Mouse (Mus musculus): ENCODE measurements around the gene Gigyf1. TPM values are rescaled to one million over a fixed set of nuclear protein-coding genes. Genes with fewer than 3 reads are reported as not detected.

Gigyf1 gene
- polyA plus RNA-seq, 1 experiment from 2014 or later, result 5.2 TPM

DNA sequence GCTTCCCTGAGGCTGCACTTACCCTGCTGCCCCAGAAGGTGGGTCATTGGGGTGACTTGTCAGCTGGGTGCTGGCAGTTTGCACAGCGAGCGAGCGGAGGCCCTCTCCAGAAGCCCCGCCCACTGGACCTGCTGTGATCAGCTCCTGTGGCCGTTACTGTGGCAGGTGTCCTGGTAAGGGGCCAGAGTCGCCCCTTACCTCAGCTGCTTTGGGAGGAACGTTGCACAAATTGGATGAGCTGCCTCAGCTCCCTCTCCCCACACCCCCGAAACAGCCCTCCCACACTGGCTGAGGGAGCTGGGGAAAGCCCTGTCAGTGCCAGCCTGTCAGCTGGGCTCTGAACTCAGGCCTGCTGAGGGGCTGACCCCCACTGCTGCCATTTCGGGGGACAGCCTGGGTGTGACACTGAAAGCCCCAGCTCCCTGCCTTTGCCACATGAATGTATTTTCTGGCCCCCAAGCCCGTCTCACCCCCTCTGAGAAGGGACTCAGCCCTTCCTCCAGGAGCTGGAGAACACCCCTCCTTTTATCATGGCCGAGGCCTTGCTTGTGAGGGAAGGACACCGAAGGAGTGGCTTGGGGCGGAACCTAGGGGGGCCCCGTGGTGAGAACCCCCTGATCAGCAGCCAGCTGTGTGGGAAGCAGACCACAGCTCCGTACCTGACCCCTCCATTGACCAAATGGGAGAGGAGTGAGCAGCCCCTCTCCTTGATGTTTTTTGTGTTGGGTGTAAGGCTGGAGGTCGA is 8.0 kb downstream of the Gigyf1 start:
- peak; percentile 32 for TF ChIP-seq CTCF (IDR thresholded peaks at IDR 0.05; ENCODE audit: low read depth)
- TF ChIP-seq EP300 (optimal IDR thresholded peaks at IDR 0.05), result no peak
- H3K27me3 ChIP-seq (ENCODE audit: control insufficient read depth, insufficient read depth, low read length), result no peaks in the 10 kb centered on the region
- WGBS, result 40% methylated on average over 16 of the region's 16 CpGs
- ATAC-seq (ENCODE audit: low FRiP score, low TSS enrichment) (peak; percentile 55), DNase-seq (ENCODE audit: low spot score) (peak; percentile 82)
- H3K4me3 ChIP-seq (ENCODE audit: low read depth, low read length), result no peak overlapping the region
- peaks cover 63% of the 10 kb centered on the region for H3K36me3 ChIP-seq (ENCODE audit: control insufficient read depth, insufficient read depth, low read length)
- peaks cover 2% of the 10 kb centered on the region for H3K4me1 ChIP-seq (replicated peaks; ENCODE audit: control insufficient read depth, insufficient read depth)
- H3K9me3 ChIP-seq (ENCODE audit: control insufficient read depth, low read length), result no peaks in the 10 kb centered on the region
- H3K27ac ChIP-seq (replicated peaks), result 0 out of 2 replicates have a peak overlapping the region, but pooled peaks have one; percentile 2
- no peak overlapping the region; the same call in 1 of the 2 replicates for H3K9ac ChIP-seq (ENCODE audit: low read length)
- H3K4me2 ChIP-seq (replicated peaks; ENCODE audit: low read depth), result no peak overlapping the region

GRCm38 (mm10) chr5:137527413-137527812 is 9.1 kb downstream of the Gigyf1 start:
- WGBS, result 71% methylated on average over 1 of the region's 1 CpGs
- no peak overlapping the region; the same call in 1 of the 2 replicates for H3K27ac ChIP-seq (replicated peaks)
- H3K36me3 ChIP-seq (ENCODE audit: control insufficient read depth, insufficient read depth, low read length), result peaks cover 54% of the 10 kb centered on the region

GRCm38 (mm10) chr5:137528247-137528968 is 10.1 kb downstream of the Gigyf1 start:
- H3K4me1 ChIP-seq (replicated peaks; ENCODE audit: control insufficient read depth, insufficient read depth), result peaks cover 2% of the 10 kb centered on the region
- no peak overlapping the region for H3K9ac ChIP-seq (ENCODE audit: low read length)
- no peaks in the 10 kb centered on the region for H3K9me3 ChIP-seq (ENCODE audit: control insufficient read depth, low read length)
- DNase-seq (ENCODE audit: low spot score) (no peak), ATAC-seq (ENCODE audit: low FRiP score, low TSS enrichment) (no peak)
- no peak overlapping the region for H3K4me2 ChIP-seq (replicated peaks; ENCODE audit: low read depth)
- WGBS, result 79% methylated on average over 22 of the region's 22 CpGs
- TF ChIP-seq CTCF (IDR thresholded peaks at IDR 0.05; ENCODE audit: low read depth) (no peak), EP300 (optimal IDR thresholded peaks at IDR 0.05) (no peak)
- no peak overlapping the region for H3K27ac ChIP-seq (replicated peaks)
- H3K27me3 ChIP-seq (ENCODE audit: control insufficient read depth, insufficient read depth, low read length), result no peaks in the 10 kb centered on the region
- H3K36me3 ChIP-seq (ENCODE audit: control insufficient read depth, insufficient read depth, low read length), result peaks cover 46% of the 10 kb centered on the region
- no peak overlapping the region for H3K4me3 ChIP-seq (ENCODE audit: low read depth, low read length)

More at GRCm38 (mm10) chr5:137527413-137527812, 9.1 kb downstream of the Gigyf1 start:
- no peak overlapping the region for H3K4me2 ChIP-seq (replicated peaks; ENCODE audit: low read depth)
- no peak overlapping the region for H3K9ac ChIP-seq (ENCODE audit: low read length)
- H3K4me3 ChIP-seq (ENCODE audit: low read depth, low read length), result no peak overlapping the region
- H3K9me3 ChIP-seq (ENCODE audit: control insufficient read depth, low read length), result no peaks in the 10 kb centered on the region
- ATAC-seq (ENCODE audit: low FRiP score, low TSS enrichment) (no peak), DNase-seq (ENCODE audit: low spot score) (peak; percentile 18)
- H3K4me1 ChIP-seq (replicated peaks; ENCODE audit: control insufficient read depth, insufficient read depth), result peaks cover 2% of the 10 kb centered on the region
- H3K27me3 ChIP-seq (ENCODE audit: control insufficient read depth, insufficient read depth, low read length), result no peaks in the 10 kb centered on the region
- no peak for TF ChIP-seq EP300 (optimal IDR thresholded peaks at IDR 0.05)
- no peak for TF ChIP-seq CTCF (IDR thresholded peaks at IDR 0.05; ENCODE audit: low read depth)

- H3K27me3 ChIP-seq (ENCODE audit: control insufficient read depth, insufficient read depth, low read length), result no peaks in the 10 kb centered on the region
- no peak overlapping the region for H3K27ac ChIP-seq (replicated peaks)
- H3K36me3 ChIP-seq (ENCODE audit: control insufficient read depth, insufficient read depth, low read length), result peaks cover 36% of the 10 kb centered on the region
- no peak overlapping the region for H3K4me2 ChIP-seq (replicated peaks; ENCODE audit: low read depth)
- DNase-seq (ENCODE audit: low spot score) (peak; percentile 17), ATAC-seq (ENCODE audit: low FRiP score, low TSS enrichment) (no peak)
- H3K4me3 ChIP-seq (ENCODE audit: low read depth, low read length), result no peak overlapping the region
- WGBS, result 66% methylated on average over 15 of the region's 15 CpGs
- no peaks in the 10 kb centered on the region for H3K9me3 ChIP-seq (ENCODE audit: control insufficient read depth, low read length)
- TF ChIP-seq CTCF (IDR thresholded peaks at IDR 0.05; ENCODE audit: low read depth) (0 out of 2 replicates have a peak, but pooled peaks have one; percentile 3), EP300 (optimal IDR thresholded peaks at IDR 0.05) (no peak)
- H3K9ac ChIP-seq (ENCODE audit: low read length), result no peak overlapping the region
- peaks cover 2% of the 10 kb centered on the region for H3K4me1 ChIP-seq (replicated peaks; ENCODE audit: control insufficient read depth, insufficient read depth)
These were observed 11.1 kb downstream of the Gigyf1 start for GRCm38 (mm10) chr5:137529221-137529995.

- peaks cover 2% of the 10 kb centered on the region for H3K4me1 ChIP-seq (replicated peaks; ENCODE audit: control insufficient read depth, insufficient read depth)
- DNase-seq (ENCODE audit: low spot score), result no peak
- TF ChIP-seq EP300 (optimal IDR thresholded peaks at IDR 0.05) (no peak), CTCF (IDR thresholded peaks at IDR 0.05; ENCODE audit: low read depth) (no peak)
- peak overlapping the region; percentile 78 for H3K4me3 ChIP-seq (ENCODE audit: low read depth, low read length)
- no peak for ATAC-seq (ENCODE audit: low FRiP score, low TSS enrichment)
- no peaks in the 10 kb centered on the region for H3K9me3 ChIP-seq (ENCODE audit: control insufficient read depth, low read length)
- peak overlapping the region; percentile 95 for H3K4me2 ChIP-seq (replicated peaks; ENCODE audit: low read depth)
- H3K9ac ChIP-seq (ENCODE audit: low read length), result peak overlapping the region; percentile 86
- 73% methylated on average over 8 of the region's 8 CpGs for WGBS
- peak overlapping the region; percentile 94 for H3K27ac ChIP-seq (replicated peaks)
- H3K36me3 ChIP-seq (ENCODE audit: control insufficient read depth, insufficient read depth, low read length), result peaks cover 31% of the 10 kb centered on the region
- H3K27me3 ChIP-seq (ENCODE audit: control insufficient read depth, insufficient read depth, low read length), result no peaks in the 10 kb centered on the region
These were observed 11.7 kb downstream of the Gigyf1 start for GRCm38 (mm10) chr5:137530075-137530474.
